In the genomic region with DNA sequence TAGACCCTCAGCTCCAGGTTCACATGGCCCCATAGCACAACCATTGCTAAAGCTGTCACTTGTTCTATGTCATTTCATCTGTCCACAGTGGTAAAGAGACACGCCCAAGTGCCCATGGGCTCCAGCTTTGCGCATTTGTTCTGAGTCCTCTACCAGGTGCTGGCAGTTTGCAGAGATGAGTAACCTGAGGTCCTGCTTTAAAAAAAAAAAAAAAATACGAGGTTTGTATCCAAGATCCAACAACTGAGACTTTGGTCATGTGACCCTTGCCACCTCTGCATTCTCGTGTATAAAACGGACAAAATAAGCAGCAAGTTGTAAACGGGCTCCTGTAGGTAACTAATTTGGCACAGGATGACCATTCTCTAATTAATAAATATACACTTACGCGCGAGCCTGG, we compare ENCODE assay signal across 8 mouse cellular contexts.
A peak's percentile ranks its signal among the peaks of the same experiment; 100 is the strongest.
DNase-seq lines count a peak whose midpoint lies in the region; ATAC-seq and TF ChIP-seq lines count a peak whose summit lies in the region.

No protein-coding gene starts in this region.

- H3K9ac ChIP-seq in heart, embryonic 13.5 days = peak overlapping the region; percentile 70
- no peak overlapping the region for H3K9ac ChIP-seq in hindbrain, embryonic 15.5 days

- H3K36me3 ChIP-seq in heart, embryonic 13.5 days = no peaks in the 10 kb centered on the region
- H3K36me3 ChIP-seq in G1E (replicated peaks) = peaks cover 10% of the 10 kb centered on the region
- H3K36me3 ChIP-seq in hindbrain, embryonic 15.5 days = no peaks in the 10 kb centered on the region
- H3K36me3 ChIP-seq in midbrain, embryonic 10.5 days = no peaks in the 10 kb centered on the region

- peak overlapping the region; percentile 68 for H3K4me2 ChIP-seq in heart, embryonic 13.5 days
- H3K4me2 ChIP-seq in hindbrain, embryonic 15.5 days = peak overlapping the region; percentile 63

- no peaks in the 10 kb centered on the region for H3K9me3 ChIP-seq in heart, embryonic 13.5 days
- no peaks in the 10 kb centered on the region for H3K9me3 ChIP-seq in G1E (replicated peaks)
- H3K9me3 ChIP-seq in hindbrain, embryonic 15.5 days = no peaks in the 10 kb centered on the region
- H3K9me3 ChIP-seq in midbrain, embryonic 10.5 days (replicated peaks) = no peaks in the 10 kb centered on the region

- no peak for DNase-seq in heart, postnatal 14 days
- no peak for DNase-seq in G1E (ENCODE audit: low spot score)
- DNase-seq in midbrain, embryonic 10.5 days (ENCODE audit: low spot score) = no peak
- DNase-seq in layer of hippocampus, postnatal 10 days (ENCODE audit: low spot score in 2 of 2) = no peak
- DNase-seq in layer of hippocampus, postnatal 36 days = no peak

- WGBS in heart, embryonic 13.5 days = 42% methylated on average over 9 of the region's 9 CpGs
- WGBS in hindbrain, embryonic 15.5 days = 47% methylated on average over 9 of the region's 9 CpGs
- WGBS in midbrain, embryonic 10.5 days = 58% methylated on average over 9 of the region's 9 CpGs

- ATAC-seq in heart, embryonic 13.5 days (ENCODE audit: extremely low read depth, insufficient number of reproducible peaks, low FRiP score, low TSS enrichment) = no peak
- ATAC-seq in G1E (ENCODE audit: extremely low read depth, insufficient number of reproducible peaks, low FRiP score, poor library complexity, severe bottlenecking) = no peak
- no peak for ATAC-seq in hindbrain, embryonic 15.5 days (ENCODE audit: low FRiP score, low read depth)
- ATAC-seq in frontal cortex, adult (ENCODE audit: low TSS enrichment) = no peak

- TF ChIP-seq CTCF in G1E (IDR thresholded peaks at IDR 0.05; ENCODE audit: low read depth, low read length) = no peak

- H3K27me3 ChIP-seq in heart, embryonic 13.5 days (replicated peaks) = peaks cover 31% of the 10 kb centered on the region
- peaks cover 23% of the 10 kb centered on the region for H3K27me3 ChIP-seq in G1E (ENCODE audit: insufficient read depth, low read length)
- peaks cover 53% of the 10 kb centered on the region for H3K27me3 ChIP-seq in hindbrain, embryonic 15.5 days
- H3K27me3 ChIP-seq in midbrain, embryonic 10.5 days (ENCODE audit: low read depth, poor library complexity, severe bottlenecking) = peaks cover 100% of the 10 kb centered on the region

- H3K4me3 ChIP-seq in heart, embryonic 13.5 days = peak overlapping the region; percentile 43
- peak overlapping the region; percentile 71 for H3K4me3 ChIP-seq in G1E (ENCODE audit: low read depth, low read length)
- peak overlapping the region; percentile 39 for H3K4me3 ChIP-seq in hindbrain, embryonic 15.5 days
- peak overlapping the region; percentile 57 for H3K4me3 ChIP-seq in midbrain, embryonic 10.5 days

- H3K27ac ChIP-seq in heart, embryonic 13.5 days (replicated peaks) = peak overlapping the region; percentile 85
- H3K27ac ChIP-seq in hindbrain, embryonic 15.5 days (replicated peaks) = no peak overlapping the region
- peak overlapping the region; percentile 86; the same call in 1 of the 2 replicates for H3K27ac ChIP-seq in midbrain, embryonic 10.5 days (replicated peaks)

- intact Hi-C loops in heart, postnatal 14 days (cut with DNase I) = loop anchor here (2.0 to 5.0 kb wide), 3 partner anchors 180 to 375 kb away; no protein-coding TSS in a partner anchor

- peaks cover 73% of the 10 kb centered on the region for H3K4me1 ChIP-seq in heart, embryonic 13.5 days
- H3K4me1 ChIP-seq in G1E (ENCODE audit: insufficient read depth, low read depth, low read length) = peaks cover 59% of the 10 kb centered on the region
- peaks cover 31% of the 10 kb centered on the region for H3K4me1 ChIP-seq in hindbrain, embryonic 15.5 days (replicated peaks)
- peaks cover 20% of the 10 kb centered on the region for H3K4me1 ChIP-seq in midbrain, embryonic 10.5 days
